Mouse (Mus musculus) duodenum, adult 2 months (tissue): Measurements from ENCODE around the gene E2f3. TPM values are rescaled to one million over a fixed set of nuclear protein-coding genes. Genes with fewer than 3 reads are reported as not detected.

Experiments
- polyA plus RNA-seq: library from polyadenylated mRNA; depleted of rRNA; stranded (reverse); fragments of >200 nt; gene quantifications from 2 replicates; pipeline ENCODE4 v1.2.3, GENCODE M21; 2012; ENCODE audit warnings: low replicate concordance; rRNA removed

The E2f3 gene
- 2.0 TPM in 2 replicates for polyA plus RNA-seq

DNA sequence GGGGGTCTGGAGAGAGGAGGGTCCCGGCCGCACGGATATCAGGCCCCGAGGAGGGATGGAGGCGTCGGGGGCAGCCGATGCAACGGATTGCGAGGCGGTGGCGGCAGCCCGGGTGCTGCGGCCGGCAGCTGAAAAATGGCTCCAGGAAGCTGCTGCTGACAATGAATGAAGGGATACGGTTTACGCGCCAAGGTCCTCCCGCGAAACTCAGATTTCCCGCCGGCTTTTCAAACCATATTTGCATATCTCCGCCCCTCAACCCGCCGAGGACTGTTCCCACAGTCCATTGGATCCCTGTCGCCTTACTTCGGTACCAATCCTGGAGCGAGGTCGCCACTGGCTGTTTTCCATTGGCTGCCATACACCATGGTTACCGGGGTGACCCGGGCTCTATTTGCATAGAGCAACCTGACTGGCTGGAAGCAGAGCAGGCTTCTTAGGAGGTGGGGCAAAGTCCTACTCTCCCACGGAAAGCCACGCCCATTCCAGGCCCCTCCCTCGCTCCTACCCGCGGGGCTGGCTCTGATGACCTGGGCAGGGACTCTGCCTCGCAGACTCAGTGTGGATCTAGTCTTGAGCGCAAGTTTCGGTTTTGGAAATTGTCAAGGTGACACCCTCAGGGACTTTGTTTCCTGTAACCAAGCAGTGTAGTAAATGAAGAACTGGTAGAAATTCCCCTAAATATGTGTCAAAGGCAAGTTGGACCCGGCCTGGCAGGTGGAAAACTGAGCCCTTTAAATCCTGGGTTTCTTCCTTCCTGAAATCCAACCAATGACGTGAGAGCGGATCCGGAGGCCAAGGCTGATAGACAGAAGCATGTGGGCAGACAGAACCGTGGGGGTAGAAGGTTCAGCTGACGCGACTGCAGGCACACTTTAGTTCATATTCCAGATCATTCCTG lies at the start of gene E2f3:
Gene E2f3, minus strand, starts transcription at position 209 of the 901 bp plus-strand sequence.

Other genes starting within 250 kb of the E2f3 start
- 0.25 and 0.28 TPM in 2 replicates for gene Cdkal1, start 130.4 kb downstream of the E2f3 start, polyA plus RNA-seq
- 2.3 and 17.8 TPM in 2 replicates for gene Mboat1, start 150.4 kb upstream of the E2f3 start, polyA plus RNA-seq